Mouse (Mus musculus) CH12.LX (cell line): ENCODE measurements around the gene Mad1l1.

Experiments
- CTCF ChIP-seq, 2 experiments: IDR thresholded peaks in 1 of 2; conservative IDR thresholded peaks in 1 of 2; 2 replicates each; pipeline ENCODE4 v1.5.1; 2011 to 2012; ENCODE audit warnings: low read depth in 2 of 2, low read length in 2 of 2, improper control_type of control experiment in 1 of 2, inconsistent platforms in 1 of 2, mild to moderate bottlenecking in 1 of 2, moderate library complexity in 1 of 2
- PAX5 ChIP-seq: IDR thresholded peaks from 2 replicates; pipeline ENCODE4 v1.6.1; 2012; ENCODE audit warnings: low read length, inconsistent platforms, mixed read lengths
- POLR2A ChIP-seq: IDR thresholded peaks from 2 replicates; pipeline ENCODE4 v1.6.1; 2011; ENCODE audit warnings: low read depth, mild to moderate bottlenecking, improper control_type of control experiment, low read length
- UBTF ChIP-seq: IDR thresholded peaks from 2 replicates; pipeline ENCODE4 v1.6.1; 2012; ENCODE audit warnings: low read depth, mild to moderate bottlenecking, inconsistent platforms, low read length, improper control_type of control experiment, moderate library complexity
- USF2 ChIP-seq: conservative IDR thresholded peaks from 2 replicates; pipeline ENCODE4 v1.6.1; 2011; ENCODE audit warnings: low read depth, low read length, improper control_type of control experiment

GRCm38 (mm10) chr5:140357466-140357865 is 36.1 kb upstream of the Mad1l1 start:
- TF ChIP-seq UBTF: no peak
- no peak for TF ChIP-seq CTCF (conservative IDR thresholded peaks at IDR 0.05 in 1 of 2, IDR thresholded peaks at IDR 0.05 in 1 of 2; ENCODE audit: low read depth in 2 of 2, low read length in 2 of 2)
- no peak for TF ChIP-seq POLR2A
- no peak for TF ChIP-seq PAX5
- TF ChIP-seq USF2: no peak
